Mouse (Mus musculus) bone marrow macrophage, adult 2 months (primary cell): ENCODE data around the gene Rxylt1. TPM values are rescaled to one million over a fixed set of nuclear protein-coding genes. Genes with fewer than 3 reads are reported as not detected.
A peak's percentile ranks its signal among the peaks of the same experiment; 100 is the strongest.

Source experiments
- H3K27ac ChIP-seq: 2 replicates; pipeline ENCODE4 v1.5.1; 2012; ENCODE audit warnings: low read depth, low read length; ENCODE audit not compliant: insufficient read depth
- H3K4me1 ChIP-seq: 2 replicates; pipeline ENCODE4 v1.6.1; 2012; ENCODE audit warnings: low read length; ENCODE audit not compliant: control insufficient read depth, insufficient read depth
- H3K4me3 ChIP-seq: 2 replicates; pipeline ENCODE4 v1.5.1; 2012; ENCODE audit warnings: mild to moderate bottlenecking, low read length, moderate library complexity; ENCODE audit not compliant: insufficient read depth
- CTCF ChIP-seq: IDR thresholded peaks from 2 replicates; pipeline ENCODE4 v1.5.1; 2012; ENCODE audit warnings: low read depth, mild to moderate bottlenecking, low read length, moderate library complexity
- POLR2A ChIP-seq: IDR thresholded peaks from 2 replicates; pipeline ENCODE4 v1.6.1; 2012; ENCODE audit warnings: mild to moderate bottlenecking, low read depth, low read length, borderline replicate concordance
- polyA plus RNA-seq: library from polyadenylated mRNA; stranded (reverse); fragments of >200 nt; gene quantifications from 2 replicates; pipeline ENCODE4 v1.2.4, GENCODE M21; 2012; ENCODE audit not compliant: missing spikeins, insufficient read depth, insufficient read length

Gene Rxylt1
- polyA plus RNA-seq, 1 experiment = 23.0 TPM

GRCm38 (mm10) chr10:122096462-122096979, 650 bp downstream of the Rxylt1 start:
- peak overlapping the region; percentile 52 for H3K27ac ChIP-seq
- peak overlapping the region; percentile 92 for H3K4me3 ChIP-seq
- peaks cover 5% of the 10 kb centered on the region for H3K4me1 ChIP-seq
- no peak for TF ChIP-seq POLR2A
- no peak for TF ChIP-seq CTCF

- no peak overlapping the region for H3K4me3 ChIP-seq
- TF ChIP-seq CTCF (no peak), POLR2A (no peak)
Observed at GRCm38 (mm10) chr10:122090472-122090871, 6.7 kb downstream of the Rxylt1 start.

GRCm38 (mm10) chr10:122081352-122081751, 15.8 kb downstream of the Rxylt1 start:
- Histone ChIP-seq H3K4me1 (no peaks in the 10 kb centered on the region), H3K27ac (no peak overlapping the region), H3K4me3 (no peak overlapping the region)
- TF ChIP-seq POLR2A (no peak), CTCF (no peak)

More at GRCm38 (mm10) chr10:122090472-122090871, 6.7 kb downstream of the Rxylt1 start:
- H3K27ac ChIP-seq = no peak overlapping the region
- H3K4me1 ChIP-seq = peaks cover 3% of the 10 kb centered on the region

- TF ChIP-seq CTCF (no peak), POLR2A (no peak)
- Histone ChIP-seq H3K4me3 (no peak overlapping the region), H3K4me1 (no peaks in the 10 kb centered on the region), H3K27ac (no peak overlapping the region)
Observed at GRCm38 (mm10) chr10:122069153-122069552, 28.0 kb downstream of the Rxylt1 start.

- no peak for TF ChIP-seq CTCF
- TF ChIP-seq POLR2A = no peak
- Histone ChIP-seq H3K4me1 (peaks cover 2% of the 10 kb centered on the region), H3K4me3 (no peak overlapping the region), H3K27ac (no peak overlapping the region)
Observed at GRCm38 (mm10) chr10:122055826-122056225, 41.3 kb downstream of the Rxylt1 start.

GRCm38 (mm10) chr10:122054535-122054934, 42.6 kb downstream of the Rxylt1 start:
- TF ChIP-seq POLR2A = no peak
- peak; percentile 91 for TF ChIP-seq CTCF
- no peak overlapping the region for H3K4me3 ChIP-seq
- H3K4me1 ChIP-seq = peaks cover 2% of the 10 kb centered on the region
- H3K27ac ChIP-seq = no peak overlapping the region

GRCm38 (mm10) chr10:122051831-122052230, 45.3 kb downstream of the Rxylt1 start:
- Histone ChIP-seq H3K27ac (no peak overlapping the region), H3K4me1 (peaks cover 2% of the 10 kb centered on the region), H3K4me3 (no peak overlapping the region)
- TF ChIP-seq CTCF (peak; percentile 100), POLR2A (no peak)

GRCm38 (mm10) chr10:122047727-122048365, 49.3 kb downstream of the Rxylt1 start:
- Histone ChIP-seq H3K27ac (no peak overlapping the region), H3K4me1 (no peaks in the 10 kb centered on the region), H3K4me3 (peak overlapping the region; percentile 47)
- no peak for TF ChIP-seq POLR2A
- 0 out of 2 replicates have a peak, but pooled peaks have one; percentile 19 for TF ChIP-seq CTCF

- H3K4me1 ChIP-seq = no peaks in the 10 kb centered on the region
- peak within 1 kb of the TSS; percentile 47 for H3K4me3 ChIP-seq
- H3K27ac ChIP-seq = no peak within 1 kb of the TSS
- TF ChIP-seq POLR2A = no peak
Observed at GRCm38 (mm10) chr10:122046904-122047726, 50.1 kb downstream of the Rxylt1 start, which contains the start of gene Srgap1. Srgap1 (minus strand) TSS chr10:122047315.

GRCm38 (mm10) chr10:122046511-122046903, 50.7 kb downstream of the Rxylt1 start:
- Histone ChIP-seq H3K4me3 (peak overlapping the region; percentile 47), H3K27ac (no peak overlapping the region), H3K4me1 (no peaks in the 10 kb centered on the region)
- TF ChIP-seq CTCF (no peak), POLR2A (no peak)
